Mouse (Mus musculus) liver, embryonic 12.5 days (tissue): Measurements from ENCODE around the gene Inka1. TPM values are rescaled to one million over a fixed set of nuclear protein-coding genes. Genes with fewer than 3 reads are reported as not detected.

Experiments
- ATAC-seq: fragments of 200-750 bp; cut with Nextera tagmentation; 2 replicates; pipeline ENCODE4 v1.8.0; 2017; ENCODE audit warnings: moderate number of reproducible peaks, mild to moderate bottlenecking, moderate library complexity
- H3K27ac ChIP-seq: fragments of 300-500 bp; sonication (generic); 2 replicates; pipeline ENCODE4 v1.5.1; 2016; ENCODE audit warnings: mild to moderate bottlenecking
- H3K27me3 ChIP-seq: fragments of 300-500 bp; sonication (generic); replicated peaks from 2 replicates; pipeline ENCODE4 v1.6.1; 2016; ENCODE audit warnings: mild to moderate bottlenecking, moderate library complexity
- H3K36me3 ChIP-seq: fragments of 300-500 bp; sonication (generic); 2 replicates; pipeline ENCODE4 v1.6.1; 2016; ENCODE audit warnings: mild to moderate bottlenecking, moderate library complexity
- H3K4me1 ChIP-seq: fragments of 300-500 bp; sonication (generic); 2 replicates; pipeline ENCODE4 v1.6.1; 2016
- H3K4me2 ChIP-seq: fragments of 300-500 bp; sonication (generic); 2 replicates; pipeline ENCODE4 v1.6.1; 2016; ENCODE audit warnings: mild to moderate bottlenecking, moderate library complexity
- H3K4me3 ChIP-seq: fragments of 300-500 bp; sonication (generic); 2 replicates; pipeline ENCODE4 v1.5.1; 2016; ENCODE audit warnings: mild to moderate bottlenecking, moderate library complexity
- H3K9ac ChIP-seq: fragments of 300-500 bp; sonication (generic); 2 replicates; pipeline ENCODE4 v1.6.1; 2016; ENCODE audit warnings: mild to moderate bottlenecking, moderate library complexity
- H3K9me3 ChIP-seq: fragments of 300-500 bp; sonication (generic); replicated peaks from 2 replicates; pipeline ENCODE4 v1.6.1; 2016; ENCODE audit warnings: mild to moderate bottlenecking, moderate library complexity
- WGBS: fragments of 180-500 bp; shearing (Covaris S2); methylation state at CpG from one replicate; pipeline ENCODE4 v1.1.7; 2016; ENCODE audit not compliant: insufficient replicate concordance; 5-methylcytosine and 5-hydroxymethylcytosine counted together
- polyA plus RNA-seq: library from polyadenylated mRNA; unstranded; fragments of >200 nt; fragmentation: Nextera tagmentation; extraction: Ambion mirVana; gene quantifications from 2 replicates; pipeline ENCODE4 v1.2.1, GENCODE M21; 2016

Inka1 gene
- polyA plus RNA-seq, 1 experiment from 2014 or later, result 68.7 TPM

DNA sequence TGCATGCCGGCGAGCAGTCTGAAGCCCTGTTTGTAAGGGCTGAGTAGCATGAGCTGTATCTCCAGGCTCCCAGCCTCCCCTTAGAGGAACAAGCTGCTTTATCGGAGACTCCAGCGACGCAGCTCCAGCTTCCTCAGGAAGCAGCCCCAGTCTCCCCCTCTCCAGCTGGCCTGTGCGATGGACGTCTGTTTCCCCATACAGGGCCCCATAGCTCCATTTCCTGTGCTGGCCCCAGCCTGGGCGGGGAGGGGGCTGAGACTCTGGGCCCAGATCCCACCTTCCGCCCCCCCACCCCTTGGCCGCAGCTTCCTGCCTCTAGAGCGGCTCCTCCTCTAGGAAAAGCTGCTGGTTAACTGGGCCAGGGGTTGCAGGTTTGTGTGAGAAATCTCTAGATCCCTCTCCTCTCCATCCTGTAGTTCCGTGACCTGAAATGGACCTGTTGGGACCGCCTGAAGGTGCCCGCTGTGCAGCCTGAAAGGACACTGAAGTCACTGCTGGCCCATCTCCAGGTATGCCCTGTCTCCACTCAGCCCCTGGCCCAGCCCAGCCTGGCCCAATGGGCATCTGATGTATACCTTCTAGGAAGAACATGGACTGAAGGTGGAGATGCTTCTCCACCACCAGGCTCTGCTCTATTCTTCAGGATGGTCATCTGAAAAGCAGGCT lies 2.9 kb downstream of the Inka1 start, which contains the start of gene Gm20661:
Gm20661 (plus strand) TSS at position 378 of the 666 bp plus-strand sequence.
- peaks cover 71% of the 10 kb centered on the region for H3K36me3 ChIP-seq
- peak within 1 kb of the TSS; percentile 82 for H3K4me3 ChIP-seq
- no peaks in the 10 kb centered on the region for H3K27me3 ChIP-seq
- peak within 1 kb of the TSS; percentile 98 for H3K27ac ChIP-seq
- peak within 1 kb of the TSS; percentile 93 for H3K9ac ChIP-seq
- no peaks in the 10 kb centered on the region for H3K9me3 ChIP-seq
- peak; percentile 82 for ATAC-seq
- peaks cover 87% of the 10 kb centered on the region for H3K4me1 ChIP-seq
- 11% methylated on average over 14 of the region's 14 CpGs for WGBS
- H3K4me2 ChIP-seq, result peak within 1 kb of the TSS; percentile 86

DNA sequence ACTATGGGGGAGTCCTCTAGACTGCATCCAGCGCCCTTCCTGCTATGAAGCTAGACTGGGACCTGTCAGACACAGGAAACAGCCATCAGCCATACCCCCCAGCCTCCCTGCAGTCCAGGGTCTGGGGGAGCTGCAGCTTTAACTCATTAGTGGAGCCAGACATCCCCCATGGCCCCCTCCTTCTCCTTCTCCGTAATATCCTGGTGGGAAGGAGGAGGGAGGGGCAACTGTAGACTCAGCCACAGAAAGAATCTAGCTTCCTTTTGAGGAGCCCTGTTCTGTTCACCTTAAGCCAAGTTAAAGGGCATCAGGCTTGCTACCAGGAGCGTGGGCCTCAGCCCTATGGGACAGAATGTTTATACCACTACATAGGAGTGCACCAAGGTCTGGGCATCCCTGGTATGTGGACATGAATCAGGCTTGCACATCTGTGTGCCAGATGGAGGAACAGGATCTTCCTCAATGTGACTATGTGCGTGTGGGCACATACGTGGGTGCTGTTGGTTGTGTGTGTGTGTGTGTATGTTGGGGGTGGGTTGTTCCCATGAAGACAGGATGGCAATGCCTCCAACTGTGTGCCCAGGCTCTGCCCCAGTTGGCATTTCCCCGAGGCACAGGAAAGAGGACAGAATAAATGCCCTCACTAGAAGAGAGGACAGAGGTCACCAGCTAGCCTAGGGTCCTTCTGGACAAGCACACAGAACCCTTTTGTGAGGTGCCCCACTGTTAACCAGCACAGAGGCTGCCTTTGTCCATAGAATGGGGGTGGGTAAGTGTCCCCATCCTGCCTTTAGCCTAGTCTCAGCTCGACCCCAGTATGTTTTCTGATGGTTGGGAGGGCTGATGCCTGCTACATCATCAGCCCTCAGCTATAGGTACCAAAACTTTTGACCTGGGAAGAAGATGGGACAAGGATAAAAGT lies 3.7 kb downstream of the Inka1 start:
- WGBS, result 34% methylated on average over 7 of the region's 7 CpGs
- peaks cover 80% of the 10 kb centered on the region for H3K36me3 ChIP-seq
- H3K4me2 ChIP-seq, result peak overlapping the region; percentile 86
- H3K4me1 ChIP-seq, result peaks cover 88% of the 10 kb centered on the region
- H3K9me3 ChIP-seq, result no peaks in the 10 kb centered on the region
- H3K9ac ChIP-seq, result peak overlapping the region; percentile 93
- H3K27me3 ChIP-seq, result no peaks in the 10 kb centered on the region
- ATAC-seq, result no peak; the same call in 1 of the 2 replicates
- H3K4me3 ChIP-seq, result peak overlapping the region; percentile 82
- H3K27ac ChIP-seq, result peak overlapping the region; percentile 98

DNA sequence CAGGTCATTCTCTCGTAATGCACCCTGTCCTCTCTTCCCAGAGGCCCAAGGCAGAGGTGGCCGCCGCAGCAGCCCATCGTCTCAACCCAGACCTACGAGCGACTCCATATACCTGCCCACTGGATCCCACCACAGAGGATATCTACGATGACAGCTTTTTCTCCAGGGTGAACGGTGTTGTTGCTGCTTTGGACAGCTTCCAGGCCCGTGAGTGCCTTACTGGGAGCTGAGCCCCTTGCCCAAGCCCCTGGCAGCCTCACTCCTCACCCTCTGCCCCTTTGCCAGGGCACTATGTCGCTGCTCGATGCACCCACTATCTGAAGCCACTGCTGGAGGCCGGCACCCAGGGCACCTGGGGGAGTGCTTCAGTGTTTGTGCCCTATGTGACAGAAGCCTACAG lies 6.9 kb downstream of the Inka1 start:
- ATAC-seq, result no peak
- peak overlapping the region; percentile 12; the same call in 1 of the 2 replicates for H3K4me2 ChIP-seq
- peak overlapping the region; percentile 98; the same call in 1 of the 2 replicates for H3K27ac ChIP-seq
- no peak overlapping the region for H3K4me3 ChIP-seq
- H3K9ac ChIP-seq, result peak overlapping the region; percentile 17; the same call in 1 of the 2 replicates
- H3K36me3 ChIP-seq, result peaks cover 75% of the 10 kb centered on the region
- 90% methylated on average over 12 of the region's 12 CpGs for WGBS
- H3K27me3 ChIP-seq, result no peaks in the 10 kb centered on the region
- peaks cover 93% of the 10 kb centered on the region for H3K4me1 ChIP-seq
- H3K9me3 ChIP-seq, result no peaks in the 10 kb centered on the region

DNA sequence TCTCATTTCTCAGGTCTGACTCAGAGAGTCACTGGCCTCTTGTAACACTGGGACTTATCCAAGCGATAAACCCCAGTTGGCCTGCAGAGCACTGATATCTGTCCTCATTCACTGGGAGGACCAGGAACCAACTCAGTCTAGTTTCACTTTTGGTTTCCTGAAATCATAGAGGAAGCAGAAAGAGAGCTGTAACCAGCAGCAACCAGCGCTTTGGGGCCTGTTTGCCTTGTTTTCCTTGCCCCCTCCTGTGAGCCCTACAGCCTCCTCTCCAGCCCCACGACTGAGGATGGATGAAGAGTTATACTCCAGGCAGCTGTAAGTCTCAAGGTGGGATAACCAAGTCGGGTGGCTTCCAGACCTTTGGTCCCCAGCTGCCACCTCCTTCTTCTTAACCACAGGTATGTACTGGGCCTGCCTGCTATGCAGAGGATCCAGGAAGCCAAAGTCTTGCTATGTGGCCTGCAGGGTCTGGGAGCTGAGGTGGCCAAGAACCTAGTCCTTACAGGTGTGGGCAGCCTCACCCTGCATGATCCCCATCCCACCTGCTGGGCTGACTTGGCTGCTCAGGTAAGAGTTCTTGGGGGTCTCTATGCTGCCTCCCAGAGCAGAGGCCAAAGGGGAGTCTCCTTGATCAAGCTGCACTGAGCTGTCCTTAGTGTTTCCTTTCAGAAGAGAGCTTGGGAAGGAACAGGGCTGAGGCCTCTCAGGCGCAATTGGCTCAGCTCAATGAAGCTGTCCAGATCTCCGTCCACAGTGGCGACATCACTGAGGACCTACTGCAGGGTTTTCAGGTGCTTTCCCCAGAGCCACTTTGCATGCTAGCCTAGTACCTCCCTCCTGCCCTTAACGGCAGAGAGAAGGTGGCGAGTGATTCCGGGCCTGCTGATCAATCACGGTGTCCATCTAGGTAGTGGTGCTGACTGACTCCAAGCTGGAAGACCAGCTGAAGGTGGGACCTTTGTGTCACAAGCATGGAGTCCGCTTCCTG lies 10.0 kb downstream of the Inka1 start, which contains the start of gene Uba7:
Uba7 (plus strand) TSS at position 107 of the 988 bp plus-strand sequence.
- Histone ChIP-seq H3K4me3 (peak within 1 kb of the TSS; percentile 79), H3K4me1 (peaks cover 93% of the 10 kb centered on the region), H3K9me3 (no peaks in the 10 kb centered on the region), H3K9ac (peak within 1 kb of the TSS; percentile 87), H3K27me3 (no peaks in the 10 kb centered on the region), H3K36me3 (peaks cover 50% of the 10 kb centered on the region), H3K4me2 (peak within 1 kb of the TSS; percentile 94), H3K27ac (peak within 1 kb of the TSS; percentile 98)
- peak; percentile 83 for ATAC-seq
- 43% methylated on average over 12 of the region's 12 CpGs for WGBS

DNA sequence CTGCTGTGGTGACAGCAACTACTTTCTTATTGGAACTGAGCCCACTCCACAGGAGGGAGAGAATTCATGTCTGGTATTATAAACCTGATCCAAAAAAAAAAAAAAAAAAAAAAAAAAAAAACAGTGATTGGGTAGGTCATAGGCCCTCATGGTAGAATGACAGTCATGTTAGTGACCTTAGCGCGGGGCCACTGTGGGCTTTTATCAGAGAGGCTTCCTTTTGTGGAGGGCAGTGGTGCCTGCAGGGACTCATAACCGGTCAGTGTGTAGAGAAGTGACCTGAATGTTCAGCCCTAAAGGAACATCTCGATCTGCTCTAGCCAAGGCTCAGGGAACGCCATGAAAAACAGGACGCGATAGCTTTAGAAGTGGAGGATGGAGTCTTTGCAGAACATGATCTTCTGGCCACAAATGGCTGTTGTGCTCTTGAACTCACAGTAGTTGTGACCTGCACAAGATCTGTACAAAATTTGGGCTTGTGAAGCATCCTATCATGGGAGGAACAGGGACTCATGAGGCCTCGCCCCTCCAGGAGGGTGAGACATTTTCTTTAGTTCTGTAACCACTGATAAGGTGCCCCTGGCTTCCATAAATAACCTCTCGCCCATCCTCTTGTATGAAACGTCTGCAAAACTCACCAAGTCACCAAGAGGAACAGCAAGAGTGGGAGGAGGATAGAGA lies 11.0 kb downstream of the Inka1 start:
- Histone ChIP-seq H3K27me3 (no peaks in the 10 kb centered on the region), H3K4me3 (peak overlapping the region; percentile 79), H3K36me3 (peaks cover 50% of the 10 kb centered on the region), H3K9me3 (no peaks in the 10 kb centered on the region), H3K27ac (peak overlapping the region; percentile 98), H3K4me2 (peak overlapping the region; percentile 94), H3K9ac (peak overlapping the region; percentile 87), H3K4me1 (peaks cover 93% of the 10 kb centered on the region)
- 10% methylated on average over 10 of the region's 10 CpGs for WGBS
- peak; percentile 82 for ATAC-seq

DNA sequence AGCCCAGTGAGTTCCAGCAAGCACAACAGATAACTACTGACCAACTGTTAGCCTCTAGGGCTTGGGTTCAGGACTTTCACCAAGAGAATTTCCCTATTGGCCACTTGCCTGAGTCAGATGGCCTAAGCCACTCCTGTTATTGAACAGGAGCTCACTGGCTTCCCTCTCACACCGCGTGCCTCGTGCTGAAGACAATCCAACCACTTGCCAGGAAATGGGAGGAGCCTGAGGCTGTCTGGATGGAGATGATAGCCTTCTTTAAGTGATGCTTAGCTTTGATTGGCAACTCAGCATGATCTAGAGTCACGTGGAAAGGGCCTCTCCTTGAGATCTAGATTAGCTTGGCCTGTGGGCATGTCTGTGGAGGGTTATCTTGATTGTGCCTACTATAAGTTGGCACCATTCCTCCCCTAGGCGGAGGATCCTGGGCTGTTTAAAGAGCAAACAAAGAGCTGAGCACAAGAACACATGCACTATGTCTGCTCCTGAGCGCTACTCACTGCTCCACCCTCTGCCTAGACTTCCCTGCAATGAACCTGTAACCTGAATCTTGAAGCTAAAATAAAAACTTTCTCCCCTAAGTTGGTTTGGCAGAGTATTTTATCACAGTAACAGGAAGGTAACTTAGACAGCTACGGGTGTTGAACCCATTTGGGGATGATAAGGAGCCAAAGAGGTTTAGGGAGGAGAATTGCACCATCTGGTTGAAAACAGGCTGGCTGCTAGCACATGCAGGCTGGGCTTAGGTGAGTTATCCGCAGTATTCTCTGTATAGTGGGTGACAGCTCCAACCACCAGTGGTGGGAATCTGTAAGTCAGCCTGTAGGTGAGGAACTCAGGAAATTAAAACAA lies 13.8 kb downstream of the Inka1 start:
- Histone ChIP-seq H3K9me3 (no peaks in the 10 kb centered on the region), H3K4me1 (peaks cover 69% of the 10 kb centered on the region), H3K4me2 (peak overlapping the region; percentile 54), H3K27ac (peak overlapping the region; percentile 98), H3K4me3 (0 out of 2 replicates have a peak overlapping the region, but pooled peaks have one; percentile 0), H3K9ac (peak overlapping the region; percentile 64), H3K36me3 (peaks cover 48% of the 10 kb centered on the region), H3K27me3 (no peaks in the 10 kb centered on the region)
- 23% methylated on average over 8 of the region's 8 CpGs for WGBS
- ATAC-seq, result peak; percentile 83

DNA sequence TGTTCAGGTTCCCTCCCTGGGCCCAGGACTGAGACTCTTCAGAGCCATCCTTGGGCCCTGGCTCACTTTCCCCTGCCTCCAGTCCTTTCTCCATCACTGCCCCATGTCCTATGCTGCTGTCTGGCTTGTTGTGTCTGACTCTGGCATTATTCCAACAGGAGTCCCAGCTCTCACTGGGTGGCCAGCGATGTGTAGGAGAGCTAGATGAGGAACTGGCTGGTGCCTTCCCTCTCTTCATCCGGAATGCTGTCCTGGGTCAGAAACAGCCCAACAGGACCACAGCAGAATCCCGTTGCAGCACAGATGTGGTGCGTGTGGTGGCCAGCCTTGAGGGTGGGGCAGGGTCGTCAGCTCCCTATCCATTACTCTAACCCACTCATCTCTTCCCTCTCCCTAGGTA lies 15.4 kb downstream of the Inka1 start:
- no peaks in the 10 kb centered on the region for H3K27me3 ChIP-seq
- H3K27ac ChIP-seq, result peak overlapping the region; percentile 98
- H3K9ac ChIP-seq, result no peak overlapping the region
- whole genome bisulfite sequencing, result 85% methylated on average over 5 of the region's 5 CpGs
- no peak for ATAC-seq
- peaks cover 56% of the 10 kb centered on the region for H3K36me3 ChIP-seq
- H3K9me3 ChIP-seq, result no peaks in the 10 kb centered on the region
- H3K4me2 ChIP-seq, result no peak overlapping the region
- H3K4me3 ChIP-seq, result no peak overlapping the region
- H3K4me1 ChIP-seq, result peaks cover 67% of the 10 kb centered on the region

- 84% methylated on average over 7 of the region's 7 CpGs for WGBS
Observed at GRCm38 (mm10) chr9:107968531-107968930, 17.1 kb downstream of the Inka1 start.

GRCm38 (mm10) chr9:107967437-107967836 lies 18.2 kb downstream of the Inka1 start:
- H3K27ac ChIP-seq, result no peak overlapping the region; the same call in 1 of the 2 replicates
- H3K9ac ChIP-seq, result no peak overlapping the region
- peaks cover 56% of the 10 kb centered on the region for H3K4me1 ChIP-seq
- no peak overlapping the region for H3K4me3 ChIP-seq
- no peak overlapping the region for H3K4me2 ChIP-seq
- 80% methylated on average over 6 of the region's 6 CpGs for WGBS
- no peaks in the 10 kb centered on the region for H3K9me3 ChIP-seq
- no peaks in the 10 kb centered on the region for H3K27me3 ChIP-seq
- no peak for ATAC-seq
- peaks cover 83% of the 10 kb centered on the region for H3K36me3 ChIP-seq

More at GRCm38 (mm10) chr9:107968531-107968930, 17.1 kb downstream of the Inka1 start:
- H3K4me2 ChIP-seq, result no peak overlapping the region
- H3K9ac ChIP-seq, result no peak overlapping the region
- no peaks in the 10 kb centered on the region for H3K27me3 ChIP-seq
- H3K4me3 ChIP-seq, result no peak overlapping the region
- H3K4me1 ChIP-seq, result peaks cover 67% of the 10 kb centered on the region
- ATAC-seq, result no peak
- H3K36me3 ChIP-seq, result peaks cover 72% of the 10 kb centered on the region
- H3K9me3 ChIP-seq, result no peaks in the 10 kb centered on the region
- H3K27ac ChIP-seq, result no peak overlapping the region

DNA sequence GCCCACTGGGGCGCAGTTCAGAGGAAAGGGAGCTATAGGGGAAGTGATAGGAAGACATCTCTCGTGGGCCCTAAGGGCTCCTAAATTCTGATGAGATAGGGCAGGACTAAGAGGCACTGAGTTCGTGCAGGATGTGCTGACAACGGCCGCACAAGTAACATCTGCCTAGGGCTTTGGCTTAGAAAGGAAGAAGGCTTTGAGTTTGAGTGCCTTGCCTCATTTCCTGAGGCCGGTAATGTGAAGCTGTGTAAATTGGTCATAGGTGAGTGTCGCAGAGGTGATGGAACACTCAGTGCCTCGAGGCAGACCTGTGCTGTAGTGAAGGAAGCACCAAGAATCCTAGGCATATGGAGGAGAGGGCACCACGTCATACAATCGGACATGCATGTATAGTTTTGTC lies 19.0 kb downstream of the Inka1 start:
- Histone ChIP-seq H3K27ac (peak overlapping the region; percentile 17; the same call in 1 of the 2 replicates), H3K36me3 (peaks cover 90% of the 10 kb centered on the region), H3K27me3 (no peaks in the 10 kb centered on the region), H3K4me1 (peaks cover 48% of the 10 kb centered on the region), H3K9me3 (no peaks in the 10 kb centered on the region), H3K4me2 (no peak overlapping the region), H3K4me3 (no peak overlapping the region), H3K9ac (peak overlapping the region; percentile 20; the same call in 1 of the 2 replicates)
- 58% methylated on average over 10 of the region's 10 CpGs for WGBS
- ATAC-seq, result no peak
